Mouse (Mus musculus) stomach, postnatal 0 days (tissue): ENCODE results near the gene Reep3. TPM values are rescaled to one million over a fixed set of nuclear protein-coding genes. Genes with fewer than 3 reads are reported as not detected.

Experiments used
- ATAC-seq: fragments of 200-750 bp; cut with Nextera tagmentation; 2 replicates; pipeline ENCODE4 v1.8.0; 2017; ENCODE audit not compliant: low FRiP score, low TSS enrichment
- DNase-seq: peaks from one replicate; pipeline ENCODE4 v3.0.0-alpha.2; 2016; ENCODE audit warnings: low spot score
- H3K27ac ChIP-seq: fragments of 300-500 bp; sonication (generic); replicated peaks from 2 replicates; pipeline ENCODE4 v1.5.1; 2014; ENCODE audit warnings: mild to moderate bottlenecking, control low read depth
- H3K27me3 ChIP-seq: fragments of 300-500 bp; sonication (generic); 2 replicates; pipeline ENCODE4 v1.6.1; 2014; ENCODE audit warnings: low read length; ENCODE audit not compliant: control insufficient read depth, insufficient read depth
- H3K36me3 ChIP-seq: fragments of 300-500 bp; sonication (generic); 2 replicates; pipeline ENCODE4 v1.6.1; 2014; ENCODE audit warnings: low read length, mixed read lengths; ENCODE audit not compliant: control insufficient read depth, insufficient read depth
- H3K4me1 ChIP-seq: fragments of 300-500 bp; sonication (generic); replicated peaks from 2 replicates; pipeline ENCODE4 v1.6.1; 2014; ENCODE audit warnings: antibody characterized with exemption; ENCODE audit not compliant: control insufficient read depth, insufficient read depth
- H3K4me2 ChIP-seq: fragments of 300-500 bp; sonication (generic); replicated peaks from 2 replicates; pipeline ENCODE4 v1.6.1; 2014; ENCODE audit warnings: low read depth, mild to moderate bottlenecking, control low read depth, moderate library complexity
- H3K4me3 ChIP-seq: fragments of 300-500 bp; sonication (generic); 2 replicates; pipeline ENCODE4 v1.5.1; 2014; ENCODE audit warnings: low read depth, low read length, control low read depth
- H3K9ac ChIP-seq: fragments of 300-500 bp; sonication (generic); 2 replicates; pipeline ENCODE4 v1.6.1; 2014; ENCODE audit warnings: mild to moderate bottlenecking, low read length, control low read depth, mixed read lengths
- H3K9me3 ChIP-seq: fragments of 300-500 bp; sonication (generic); 2 replicates; pipeline ENCODE4 v1.6.1; 2016; ENCODE audit warnings: low read length; ENCODE audit not compliant: control insufficient read depth
- CTCF ChIP-seq: IDR thresholded peaks from 2 replicates; pipeline ENCODE4 v1.5.1; 2016; ENCODE audit warnings: antibody characterized with exemption, low read depth, mild to moderate bottlenecking, moderate library complexity
- EP300 ChIP-seq: optimal IDR thresholded peaks from 2 replicates; pipeline ENCODE3; 2016; ENCODE audit warnings: antibody characterized with exemption
- WGBS: fragments of 180-500 bp; shearing (Covaris S2); extraction: QIAGEN DNeasy Blood & Tissue Kit; methylation state at CpG from one replicate; pipeline ENCODE4 v1.1.7; 2014; 5-methylcytosine and 5-hydroxymethylcytosine counted together
- polyA plus RNA-seq: library from polyadenylated mRNA; unstranded; fragments of >200 nt; fragmentation: Nextera tagmentation; extraction: Ambion mirVana; gene quantifications from 2 replicates; pipeline ENCODE4 v1.2.1, GENCODE M21; 2015

The Reep3 gene
- polyA plus RNA-seq, 1 experiment from 2014 or later: 38.6 TPM

DNA sequence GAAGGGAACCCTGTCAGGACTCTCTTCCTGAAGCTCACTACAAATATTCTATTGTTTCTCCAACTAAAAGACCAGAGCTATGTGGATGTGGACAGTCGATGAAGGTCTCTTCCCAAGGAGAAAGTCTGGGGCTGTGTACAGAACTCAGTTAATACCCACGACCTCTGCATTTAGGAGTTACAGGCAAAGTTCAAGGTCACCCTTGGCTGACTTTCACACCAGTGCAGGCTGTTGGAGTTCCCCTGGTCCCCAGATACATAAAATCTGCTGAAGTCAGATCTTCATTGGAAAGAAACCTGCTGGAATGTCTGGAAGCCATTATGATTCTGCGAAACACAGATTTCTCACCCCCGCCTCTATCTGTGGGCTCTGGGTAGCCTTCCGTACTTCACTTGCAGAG is 45.3 kb downstream of the Reep3 start:
- Histone ChIP-seq H3K4me2 (no peak overlapping the region), H3K36me3 (no peaks in the 10 kb centered on the region), H3K27me3 (no peaks in the 10 kb centered on the region), H3K9ac (no peak overlapping the region), H3K4me1 (peaks cover 9% of the 10 kb centered on the region; the same call in 1 of the 2 replicates), H3K9me3 (no peaks in the 10 kb centered on the region), H3K27ac (no peak overlapping the region), H3K4me3 (no peak overlapping the region)
- TF ChIP-seq CTCF (no peak), EP300 (no peak)
- ATAC-seq: no peak
- DNase-seq: no peak
- WGBS: 77% methylated on average over 5 of the region's 5 CpGs

GRCm38 (mm10) chr10:67050766-67051165 is 46.0 kb downstream of the Reep3 start:
- Histone ChIP-seq H3K36me3 (no peaks in the 10 kb centered on the region), H3K27ac (no peak overlapping the region), H3K27me3 (no peaks in the 10 kb centered on the region), H3K4me1 (peaks cover 5% of the 10 kb centered on the region; the same call in 1 of the 2 replicates), H3K4me2 (no peak overlapping the region), H3K9me3 (no peaks in the 10 kb centered on the region), H3K9ac (no peak overlapping the region), H3K4me3 (no peak overlapping the region)
- DNase-seq: no peak
- WGBS: 76% methylated on average over 6 of the region's 7 CpGs
- ATAC-seq: no peak
- TF ChIP-seq CTCF (no peak), EP300 (no peak)

DNA sequence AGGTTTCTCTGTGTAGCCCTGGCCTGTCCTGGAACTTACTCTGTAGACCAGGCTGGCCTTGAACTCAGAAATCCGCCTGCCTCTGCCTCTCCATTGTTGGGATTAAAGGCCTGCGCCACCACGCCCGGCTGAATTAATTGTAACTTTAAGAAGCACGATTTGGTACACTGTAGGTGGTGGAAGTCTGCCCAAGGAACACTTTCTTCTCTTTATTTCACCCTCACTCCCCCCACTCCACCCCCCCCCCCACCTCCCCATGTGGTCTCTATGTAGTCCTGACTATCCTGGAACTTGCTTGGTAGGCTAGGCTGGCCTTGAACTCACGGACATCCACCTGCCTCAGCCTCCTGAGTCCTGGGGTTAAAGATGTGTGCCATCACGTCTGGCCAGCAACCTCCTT is 47.1 kb downstream of the Reep3 start:
- H3K27ac ChIP-seq: no peak overlapping the region
- peaks cover 4% of the 10 kb centered on the region; the same call in 1 of the 2 replicates for H3K4me1 ChIP-seq
- TF ChIP-seq EP300 (no peak), CTCF (no peak)
- H3K4me2 ChIP-seq: no peak overlapping the region
- DNase-seq (no peak), ATAC-seq (no peak)
- no peak overlapping the region for H3K4me3 ChIP-seq
- H3K9me3 ChIP-seq: no peaks in the 10 kb centered on the region
- 89% methylated on average over 7 of the region's 7 CpGs for WGBS
- H3K36me3 ChIP-seq: no peaks in the 10 kb centered on the region
- no peaks in the 10 kb centered on the region for H3K27me3 ChIP-seq
- no peak overlapping the region for H3K9ac ChIP-seq

DNA sequence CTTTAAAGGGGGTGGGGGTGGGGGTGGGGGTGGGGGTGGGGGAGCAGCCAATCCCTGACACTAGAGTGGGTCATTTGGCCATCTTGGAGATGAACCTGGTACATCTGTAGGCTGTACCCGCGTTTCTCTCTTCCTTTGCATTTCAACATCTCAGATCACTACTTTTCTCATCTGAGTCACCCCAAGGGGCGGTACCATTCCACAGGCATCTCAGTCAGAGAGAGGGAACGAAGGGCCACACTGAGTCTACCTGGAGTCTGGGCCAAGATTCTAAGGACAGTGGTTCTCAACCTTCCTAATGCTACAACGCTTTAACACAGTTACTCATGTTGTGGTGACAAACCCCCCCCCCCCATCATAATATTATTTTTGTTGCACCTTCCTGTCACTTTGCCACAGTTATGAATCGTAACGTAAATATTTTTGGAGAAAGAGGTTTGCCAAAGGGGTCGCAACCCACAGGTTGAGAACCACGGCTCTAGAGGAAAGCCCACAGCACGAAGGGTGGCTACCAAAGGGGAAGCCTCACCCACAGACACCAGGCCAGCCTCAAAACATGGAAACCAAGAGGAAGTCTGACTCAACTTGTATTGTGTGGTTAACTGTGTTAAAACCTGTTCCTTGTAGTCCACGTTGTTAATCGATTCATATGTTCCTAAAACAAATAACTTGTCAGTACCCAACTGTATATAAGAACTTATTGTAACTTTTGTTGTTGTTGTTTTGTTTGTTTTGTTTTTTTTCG is 47.7 kb downstream of the Reep3 start:
- H3K27me3 ChIP-seq: no peaks in the 10 kb centered on the region
- TF ChIP-seq CTCF: no peak
- no peak for TF ChIP-seq EP300
- no peaks in the 10 kb centered on the region for H3K36me3 ChIP-seq
- DNase-seq (no peak), ATAC-seq (no peak)
- no peaks in the 10 kb centered on the region for H3K9me3 ChIP-seq
- no peak overlapping the region for H3K4me3 ChIP-seq
- H3K4me2 ChIP-seq: no peak overlapping the region
- no peak overlapping the region for H3K27ac ChIP-seq
- peaks cover 5% of the 10 kb centered on the region; the same call in 1 of the 2 replicates for H3K4me1 ChIP-seq
- H3K9ac ChIP-seq: no peak overlapping the region
- 67% methylated on average over 13 of the region's 13 CpGs for WGBS

DNA sequence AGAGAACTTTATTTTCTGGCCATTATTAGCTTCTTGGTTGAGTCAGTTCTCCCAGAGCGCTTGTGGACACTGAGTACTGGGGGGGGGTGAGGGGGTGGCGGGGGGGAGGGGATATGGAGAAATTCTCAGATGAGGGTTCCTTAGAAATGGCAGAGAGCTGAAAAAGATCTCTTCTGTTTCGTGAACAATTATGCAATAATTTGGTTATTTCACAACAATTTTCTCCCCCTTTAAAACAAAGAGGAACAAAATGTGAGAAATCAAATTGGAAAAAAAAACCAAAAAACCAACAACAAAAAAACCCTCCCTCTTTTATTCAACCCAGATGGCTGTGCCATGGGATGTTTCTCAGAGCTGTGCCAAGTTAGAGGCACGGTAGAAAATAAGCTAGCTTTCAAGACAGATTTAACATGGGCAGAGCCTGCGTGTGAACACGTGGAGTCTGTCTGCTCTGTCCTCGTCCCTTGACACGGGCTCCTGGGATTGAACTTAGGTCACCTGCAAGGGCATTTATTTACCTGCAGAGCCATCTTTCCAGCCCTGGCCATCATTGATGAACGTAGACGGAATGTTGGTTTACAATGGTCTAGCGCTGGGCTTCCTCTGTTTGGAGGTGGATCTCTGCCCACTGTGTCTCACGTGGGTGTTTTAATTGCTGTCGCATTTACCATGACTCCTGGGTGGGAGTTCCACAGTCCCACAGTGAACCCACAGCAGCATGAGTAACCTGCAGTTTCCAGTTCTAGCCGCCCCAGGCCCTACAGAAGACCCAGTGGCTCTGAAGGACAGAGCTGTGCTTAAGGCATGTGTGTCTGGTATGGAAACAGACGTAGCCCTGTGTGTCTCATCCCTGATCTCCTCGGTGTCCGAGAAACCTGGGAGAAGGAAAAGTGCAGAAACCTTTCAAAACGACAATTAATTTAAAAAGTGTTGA is 48.8 kb downstream of the Reep3 start:
- H3K27ac ChIP-seq: peak overlapping the region; percentile 63
- ATAC-seq (no peak; the same call in 1 of the 2 replicates), DNase-seq (no peak)
- no peak overlapping the region for H3K4me2 ChIP-seq
- no peaks in the 10 kb centered on the region for H3K27me3 ChIP-seq
- WGBS: 63% methylated on average over 18 of the region's 18 CpGs
- no peak for TF ChIP-seq CTCF
- H3K9ac ChIP-seq: no peak overlapping the region
- H3K36me3 ChIP-seq: no peaks in the 10 kb centered on the region
- H3K9me3 ChIP-seq: no peaks in the 10 kb centered on the region
- H3K4me1 ChIP-seq: peaks cover 5% of the 10 kb centered on the region; the same call in 1 of the 2 replicates
- H3K4me3 ChIP-seq: no peak overlapping the region
